Mouse (Mus musculus) ovary, adult 18-20 months (tissue): Measurements from ENCODE around the gene Inhbb.

Experiments used
- DNase-seq: peaks from one replicate; pipeline ENCODE4 v3.0.0; 2022; ENCODE audit warnings: low spot score, mixed read lengths

Gene Inhbb

GRCm38 (mm10) chr1:119375376-119375775 is 46.7 kb downstream of the Inhbb start:
- no peak for DNase-seq

GRCm38 (mm10) chr1:119367546-119367945 is 54.5 kb downstream of the Inhbb start:
- DNase-seq = no peak

GRCm38 (mm10) chr1:119366315-119366714 is 55.7 kb downstream of the Inhbb start:
- no peak for DNase-seq
